Mouse (Mus musculus): Measurements from ENCODE around the gene Ddx19a. TPM values are rescaled to one million over a fixed set of nuclear protein-coding genes. Genes with fewer than 3 reads are reported as not detected.
A peak's percentile ranks its signal among the peaks of the same experiment; 100 is the strongest.
"Not testable (repeated sequence)": the region's sequence is repeated elsewhere in the genome, so short reads cannot be mapped to it uniquely, and the experiment has no call there.

Ddx19a gene
- total RNA-seq, 2 experiments from 2014 or later = 29.8 to 31.2 TPM

- intact Hi-C loops (cut with DNase I; ENCODE audit: low total_unique reads) = no loop called here
Measured at GRCm38 (mm10) chr8:110981304-110981703, 16.3 kb downstream of the Ddx19a start.

GRCm38 (mm10) chr8:110977987-110978386 lies 19.6 kb downstream of the Ddx19a start:
- DNase-seq; intact Hi-C loops (cut with DNase I; ENCODE audit: low total_unique reads): not testable (repeated sequence)

More at GRCm38 (mm10) chr8:110981304-110981703, 16.3 kb downstream of the Ddx19a start:
- no peak for DNase-seq

GRCm38 (mm10) chr8:110976532-110976931 lies 21.1 kb downstream of the Ddx19a start:
- intact Hi-C loops (cut with DNase I; ENCODE audit: low total_unique reads); DNase-seq: not testable (repeated sequence)

DNA sequence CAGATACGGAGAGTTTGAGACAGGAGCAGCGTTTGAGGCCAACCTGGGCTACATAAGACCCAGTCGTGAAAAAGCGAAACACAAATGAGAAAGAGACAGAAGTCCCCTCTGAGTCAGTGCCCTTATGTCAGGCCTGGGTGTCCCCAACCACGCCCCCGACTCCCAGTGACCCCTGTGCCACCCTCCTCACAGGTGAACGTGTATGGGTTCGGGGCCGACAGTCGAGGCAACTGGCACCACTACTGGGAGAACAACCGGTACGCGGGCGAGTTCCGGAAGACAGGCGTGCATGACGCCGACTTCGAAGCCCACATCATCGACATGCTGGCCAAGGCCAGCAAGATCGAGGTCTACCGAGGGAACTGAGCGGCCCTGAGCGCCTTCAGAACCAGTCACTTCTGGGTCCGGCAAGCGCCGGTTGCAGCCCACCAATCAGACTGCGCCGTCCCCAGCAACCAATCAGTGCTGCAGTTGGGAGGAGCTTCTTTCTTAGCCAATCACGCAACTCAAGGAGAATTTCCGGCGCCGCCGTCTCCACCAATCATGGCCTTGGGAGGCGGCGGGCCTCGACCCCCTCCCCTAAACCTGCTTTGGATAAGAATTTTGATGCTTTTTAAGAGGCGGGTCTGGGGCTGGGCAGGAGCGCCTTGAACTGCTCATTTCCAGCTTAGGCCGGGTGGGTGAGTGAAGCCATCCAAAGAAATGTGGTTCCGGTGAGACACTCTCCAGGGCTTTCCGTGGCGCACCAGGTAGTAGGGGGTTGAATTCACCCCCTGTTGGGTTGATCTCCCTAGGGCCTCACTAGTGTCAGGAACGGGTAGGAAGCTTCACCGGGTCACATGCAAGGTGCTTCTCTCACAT lies 27.5 kb downstream of the Ddx19a start:
- intact Hi-C loops (cut with DNase I; ENCODE audit: low total_unique reads) = no loop called here
- DNase-seq = peak; percentile 84

DNA sequence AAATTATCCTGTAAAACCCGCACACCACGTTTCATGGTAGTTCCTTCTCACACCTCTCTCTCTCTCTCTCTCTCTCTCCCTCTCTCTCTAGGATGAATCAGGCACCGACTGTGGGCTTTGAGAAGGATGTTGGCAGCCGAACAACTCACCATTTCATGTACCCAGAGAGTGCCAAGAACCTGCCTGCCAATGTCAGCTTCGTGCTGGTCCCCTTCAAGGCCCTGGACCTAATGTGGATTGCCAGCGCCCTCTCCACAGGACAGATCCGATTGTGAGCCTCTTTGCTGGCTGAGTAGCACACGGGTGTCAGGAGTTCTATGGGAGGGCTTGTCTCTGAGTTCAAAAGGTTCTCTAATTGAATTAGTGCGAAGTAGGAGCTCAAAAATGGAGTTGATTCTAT lies 30.3 kb downstream of the Ddx19a start:
- intact Hi-C loops (cut with DNase I; ENCODE audit: low total_unique reads) = no loop called here
- DNase-seq = no peak

GRCm38 (mm10) chr8:110966586-110966985 lies 31.0 kb downstream of the Ddx19a start:
- intact Hi-C loops (cut with DNase I; ENCODE audit: low total_unique reads) = no loop called here
- DNase-seq = no peak

- DNase-seq = peak; percentile 76
- intact Hi-C loops (cut with DNase I; ENCODE audit: low total_unique reads) = no loop called here
Measured at GRCm38 (mm10) chr8:110965594-110965993, 32.0 kb downstream of the Ddx19a start.

DNA sequence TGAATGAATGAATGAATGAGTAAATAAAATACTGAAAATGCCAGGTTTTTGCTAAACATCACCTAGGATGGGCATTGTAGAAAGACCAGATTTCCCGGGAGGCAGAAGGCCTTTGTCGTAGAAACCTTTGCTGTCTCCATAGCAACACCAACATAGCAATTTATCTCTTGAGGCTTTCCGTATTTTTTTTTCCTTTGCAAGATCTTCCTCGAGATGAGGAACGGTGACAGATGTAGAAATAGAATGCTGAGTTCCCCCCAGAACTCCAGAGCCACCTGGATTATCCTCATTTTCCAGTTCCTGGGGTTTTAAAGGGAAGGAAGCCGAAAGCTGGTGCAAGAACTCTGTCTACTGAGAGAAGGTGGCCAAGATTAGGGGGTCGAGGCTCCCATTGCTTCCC lies 32.9 kb downstream of the Ddx19a start:
- no peak for DNase-seq
- intact Hi-C loops (cut with DNase I; ENCODE audit: low total_unique reads) = no loop called here

- intact Hi-C loops (cut with DNase I; ENCODE audit: low total_unique reads) = no loop called here
- DNase-seq = no peak
Measured at GRCm38 (mm10) chr8:110963051-110963450, 34.5 kb downstream of the Ddx19a start.

DNA sequence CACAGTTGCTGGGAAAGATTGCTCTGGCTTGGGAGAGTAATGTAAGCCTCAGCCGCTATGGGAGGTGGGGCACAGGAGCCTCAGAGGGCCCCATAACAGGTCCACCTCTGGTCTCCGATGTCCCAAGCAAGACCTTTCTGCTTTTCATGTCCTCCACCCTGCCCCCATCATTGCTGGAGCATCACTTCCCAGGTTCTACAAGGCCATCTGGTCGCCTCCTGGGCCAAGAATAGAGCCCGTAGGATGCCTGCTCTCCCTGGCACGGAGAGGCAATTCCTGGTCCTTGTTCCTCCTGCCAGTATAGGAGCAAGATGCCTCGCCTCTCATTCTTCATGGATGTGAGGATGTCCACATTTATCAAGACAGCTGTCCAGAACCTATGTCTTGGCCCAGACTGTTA lies 37.7 kb downstream of the Ddx19a start:
- intact Hi-C loops (cut with DNase I; ENCODE audit: low total_unique reads) = loop anchor here (10.0 kb wide), 1 partner anchor 55 kb away; the partner anchor contains the start of gene Fuk
- DNase-seq = no peak

DNA sequence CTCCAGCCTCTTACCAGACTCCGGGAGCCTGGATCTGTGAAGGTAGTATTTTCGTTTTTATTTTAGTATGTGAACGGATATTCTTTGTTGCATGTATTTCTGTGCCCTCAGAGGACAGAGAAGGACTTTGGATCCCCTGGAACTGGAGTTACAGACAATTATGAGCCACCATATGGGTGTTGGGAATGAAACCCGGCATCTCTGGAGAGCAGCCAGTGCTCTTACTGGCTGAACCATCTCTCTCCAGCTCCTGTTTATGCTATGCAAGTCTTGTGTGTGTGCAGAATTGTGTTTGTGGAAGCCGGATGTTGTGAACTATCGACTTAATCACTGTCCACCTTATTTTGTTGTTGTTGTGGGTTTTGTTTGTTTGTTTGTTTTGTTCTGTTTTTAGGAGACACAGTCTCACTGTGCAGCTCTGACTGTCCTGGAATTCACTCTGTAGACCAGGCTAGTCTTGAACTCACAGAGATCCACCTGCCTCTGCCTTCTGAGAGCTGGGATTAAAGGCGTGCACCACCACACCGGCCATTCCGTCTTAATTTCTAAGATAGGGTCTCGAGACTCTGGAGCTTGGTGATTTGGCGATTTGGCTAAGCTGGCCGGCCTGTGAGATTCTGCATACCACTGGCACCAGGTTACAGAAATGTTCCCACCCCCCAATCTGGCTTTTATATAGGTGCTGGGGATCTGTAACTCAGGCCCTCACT lies 38.4 kb downstream of the Ddx19a start:
- intact Hi-C loops (cut with DNase I; ENCODE audit: low total_unique reads) = loop anchor here (10.0 kb wide), 1 partner anchor 54 kb away; the partner anchor contains the start of gene Fuk
- no peak for DNase-seq

DNA sequence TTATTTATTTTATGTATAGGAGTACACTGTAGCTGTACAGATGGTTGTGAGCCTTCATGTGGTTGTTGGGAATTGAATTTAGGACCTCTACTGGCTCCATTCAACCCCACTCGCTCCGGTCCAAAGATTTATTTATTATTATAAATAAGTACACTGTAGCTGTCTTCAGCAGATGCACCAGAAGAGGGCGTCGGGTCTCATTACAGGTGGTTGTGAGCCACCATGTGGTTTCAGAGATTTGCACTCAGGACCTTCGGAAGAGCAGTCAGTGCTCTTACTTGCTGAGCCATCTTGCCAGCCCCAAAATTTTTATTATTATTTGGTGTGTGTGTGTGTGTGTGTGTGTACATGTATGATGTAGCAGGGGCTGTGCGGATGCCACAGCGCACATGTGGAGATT lies 39.0 kb downstream of the Ddx19a start:
- DNase-seq = not testable (repeated sequence)
- intact Hi-C loops (cut with DNase I; ENCODE audit: low total_unique reads) = loop anchor here (10.0 kb wide), 1 partner anchor 54 kb away; the partner anchor contains the start of gene Fuk

DNA sequence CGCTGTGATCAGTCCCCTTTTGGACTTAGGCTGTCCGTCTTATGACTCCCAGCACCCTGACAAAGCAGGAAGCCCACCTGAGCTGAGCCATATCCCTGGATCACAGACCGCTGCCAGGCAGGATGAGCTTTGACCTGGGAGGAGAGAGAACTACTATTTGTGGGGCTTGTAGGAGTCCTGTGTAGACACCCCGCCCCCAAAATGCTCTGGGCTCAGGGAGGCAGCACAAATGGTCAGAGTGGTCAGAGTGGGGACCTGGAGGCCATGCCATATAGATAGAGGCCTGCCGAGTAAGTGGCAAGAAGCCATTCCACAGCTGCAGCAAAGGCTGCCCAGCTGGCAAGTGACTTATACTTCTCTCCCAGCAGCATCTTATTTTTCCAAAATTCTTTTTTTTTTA lies 39.5 kb downstream of the Ddx19a start:
- DNase-seq = no peak
- intact Hi-C loops (cut with DNase I; ENCODE audit: low total_unique reads) = loop anchor here (10.0 kb wide), 1 partner anchor 53 kb away; the partner anchor contains the start of gene Fuk

DNA sequence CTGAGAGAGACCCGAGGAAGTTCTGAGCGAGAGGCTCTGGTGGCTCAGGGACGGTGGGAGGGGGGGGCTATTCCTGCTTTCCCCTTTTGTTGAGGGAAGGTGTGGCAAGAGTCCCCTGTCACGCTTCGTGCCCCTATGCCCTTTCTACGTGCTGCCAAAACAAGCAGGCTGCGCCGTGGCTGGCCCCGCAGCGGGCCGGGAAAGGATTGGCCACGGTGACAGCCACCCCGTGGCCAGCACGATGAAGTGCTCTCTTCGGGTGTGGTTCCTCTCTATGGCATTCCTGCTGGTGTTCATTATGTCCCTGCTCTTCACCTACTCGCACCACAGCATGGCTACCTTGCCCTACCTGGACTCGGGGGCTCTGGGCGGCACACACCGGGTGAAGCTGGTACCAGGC lies 40.1 kb downstream of the Ddx19a start:
- no peak for DNase-seq

GRCm38 (mm10) chr8:110956619-110957450 lies 40.8 kb downstream of the Ddx19a start:
- intact Hi-C loops (cut with DNase I; ENCODE audit: low total_unique reads) = loop anchor here (10.0 kb wide), 1 partner anchor 52 kb away; the partner anchor contains the start of gene Fuk
- no peak for DNase-seq

More for the DNA sequence above, 40.1 kb downstream of the Ddx19a start:
- intact Hi-C loops (cut with DNase I; ENCODE audit: low total_unique reads) = loop anchor here (10.0 kb wide), 1 partner anchor 53 kb away; the partner anchor contains the start of gene Fuk

GRCm38 (mm10) chr8:110954776-110955175 lies 42.8 kb downstream of the Ddx19a start:
- DNase-seq = no peak
- intact Hi-C loops (cut with DNase I; ENCODE audit: low total_unique reads) = loop anchor here (10.0 kb wide), 1 partner anchor 50 kb away; the partner anchor contains the start of gene Fuk

GRCm38 (mm10) chr8:110950065-110950484 lies 47.5 kb downstream of the Ddx19a start:
- no peak for DNase-seq
- intact Hi-C loops (cut with DNase I; ENCODE audit: low total_unique reads) = loop anchor here (10.0 kb wide), 1 partner anchor 45 kb away; the partner anchor contains the start of gene Fuk

- intact Hi-C loops (cut with DNase I; ENCODE audit: low total_unique reads) = no loop called here
- DNase-seq = no peak
Measured at GRCm38 (mm10) chr8:110945716-110946115, 51.9 kb downstream of the Ddx19a start.

DNA sequence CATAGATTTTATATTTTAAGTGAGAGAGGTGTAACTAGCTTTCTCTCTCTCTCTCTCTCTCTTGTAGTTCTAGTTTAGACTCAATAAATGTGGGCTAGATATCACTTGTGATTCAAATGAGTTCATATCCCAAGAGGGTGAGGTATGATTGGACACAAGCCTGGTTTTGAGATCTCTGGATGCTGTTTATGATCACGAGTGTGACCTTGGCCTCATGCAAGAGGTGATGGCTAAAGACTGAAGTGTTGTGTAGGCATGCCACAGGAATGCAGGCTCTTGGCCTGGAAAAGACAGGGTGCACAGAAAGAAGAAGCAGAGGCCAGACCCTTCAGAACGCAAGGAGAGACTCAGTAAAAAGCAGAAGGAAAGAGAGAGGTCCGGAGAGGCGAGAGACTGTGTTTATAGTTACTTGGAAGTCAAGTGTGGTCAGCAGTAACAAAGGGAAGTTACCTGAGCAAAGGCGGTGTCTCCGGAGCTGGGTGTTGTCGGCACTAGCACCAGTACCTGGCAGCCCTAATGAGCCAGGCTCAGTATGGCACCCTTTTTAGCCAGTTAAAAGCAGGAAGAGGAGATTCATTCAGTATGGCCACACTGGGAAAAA lies 53.2 kb downstream of the Ddx19a start:
- no peak for DNase-seq

More for the DNA sequence above, 53.2 kb downstream of the Ddx19a start:
- intact Hi-C loops (cut with DNase I; ENCODE audit: low total_unique reads) = no loop called here
